Mouse (Mus musculus): ENCODE measurements around the gene H13.

DNA sequence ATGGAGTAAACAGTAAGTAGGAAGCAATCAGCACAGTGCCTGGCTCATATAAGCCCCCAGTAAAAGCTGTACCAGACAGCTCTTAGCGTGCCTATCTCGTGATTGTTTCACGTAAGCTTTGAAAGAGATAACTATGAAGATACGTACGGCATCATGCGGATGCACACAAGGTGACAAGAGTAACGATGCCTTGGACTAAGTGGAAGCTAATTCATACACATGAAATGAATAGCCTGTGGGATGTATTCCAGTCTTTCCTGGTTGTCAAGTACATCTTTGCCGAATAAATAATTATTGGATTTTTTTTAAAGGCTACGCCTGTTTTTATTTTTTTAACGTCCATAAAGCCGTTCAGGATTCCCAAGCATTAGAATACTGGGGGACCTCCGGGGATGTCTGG, 17.1 kb downstream of the H13 start:
- TF ChIP-seq POLR2A (IDR thresholded peaks at IDR 0.05; ENCODE audit: low read depth, low read length), result no peak
- no peak for TF ChIP-seq E2F4 (IDR thresholded peaks at IDR 0.05; ENCODE audit: insufficient replicate concordance, low read depth, low read length)
- no peak for TF ChIP-seq IRF4 (IDR thresholded peaks at IDR 0.05; ENCODE audit: low read depth, low read length)
- no peak for TF ChIP-seq CTCF (conservative IDR thresholded peaks at IDR 0.05 in 1 of 2, IDR thresholded peaks at IDR 0.05 in 1 of 2; ENCODE audit: low read depth in 2 of 2, low read length in 2 of 2)
- TF ChIP-seq EP300 (IDR thresholded peaks at IDR 0.05; ENCODE audit: low read length), result no peak
- no peak for TF ChIP-seq NRF1 (IDR thresholded peaks at IDR 0.05; ENCODE audit: low read depth, low read length)
- TF ChIP-seq HCFC1 (IDR thresholded peaks at IDR 0.05; ENCODE audit: low read depth, low read length), result no peak
- TF ChIP-seq TCF12 (IDR thresholded peaks at IDR 0.05; ENCODE audit: low read depth, low read length), result no peak
- no peak for TF ChIP-seq ZC3H11A (IDR thresholded peaks at IDR 0.05; ENCODE audit: low read depth, low read length)
- no peak for TF ChIP-seq USF1 (IDR thresholded peaks at IDR 0.05; ENCODE audit: low read depth, low read length)
- TF ChIP-seq USF2 (conservative IDR thresholded peaks at IDR 0.05; ENCODE audit: low read depth, low read length), result no peak
